Mouse (Mus musculus) ES-CJ7 (cell line): ENCODE results near the gene Mrps21.
"Not testable (repeated sequence)": the region's sequence is repeated elsewhere in the genome, so short reads cannot be mapped to it uniquely, and the experiment has no call there.

Experiments
- DNase-seq: peaks from one replicate; pipeline ENCODE4 v3.0.0; 2011; ENCODE audit warnings: low read depth, low spot score

Mrps21 gene

DNA sequence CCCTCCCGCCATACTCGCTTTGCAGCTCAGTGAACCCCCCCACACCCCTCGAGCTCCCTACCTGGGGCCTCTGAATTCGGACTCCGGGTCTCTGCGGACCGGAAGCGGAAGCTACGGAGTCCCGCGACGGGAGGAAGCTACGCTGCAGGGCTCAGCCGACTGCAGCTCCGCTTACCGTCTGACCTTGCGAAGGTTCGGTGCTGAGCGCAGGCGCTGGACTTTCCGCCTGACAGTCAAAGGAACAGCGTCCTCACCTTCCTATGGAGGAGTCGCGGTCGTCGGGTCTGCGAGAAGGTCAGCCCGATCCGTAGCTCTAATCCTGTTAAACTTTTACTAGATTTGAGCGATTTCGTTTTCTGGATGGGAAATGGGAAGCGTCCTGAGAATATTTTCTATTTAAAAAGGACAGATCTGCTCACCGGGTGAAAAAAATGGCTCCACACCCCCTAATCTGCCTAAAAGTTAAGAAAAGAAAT, at the start of gene Mrps21:
Gene Mrps21, minus strand, starts transcription at position 128 of the 476 bp plus-strand sequence.
- DNase-seq: peak; percentile 93

DNA sequence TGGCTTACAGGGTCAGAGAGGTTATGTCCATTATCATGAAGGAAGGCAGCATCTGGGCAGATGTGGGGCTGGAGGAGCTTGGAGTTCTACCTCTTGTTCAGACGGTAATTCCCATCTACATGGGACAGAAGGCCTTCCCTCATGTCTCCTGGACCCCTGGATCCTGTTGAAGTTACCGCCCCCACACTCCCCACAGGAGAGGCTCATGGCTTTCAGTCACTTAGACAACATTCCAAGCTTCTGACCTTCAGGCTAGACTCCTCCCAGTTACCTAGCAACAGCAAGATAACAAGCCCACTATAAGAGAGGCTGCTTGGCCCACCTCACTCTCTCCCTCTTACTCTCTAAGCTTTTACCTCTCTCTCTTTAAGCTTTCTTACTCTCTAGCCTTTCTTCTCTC, 49.2 kb upstream of the Mrps21 start:
- peak; percentile 51 for DNase-seq

DNA sequence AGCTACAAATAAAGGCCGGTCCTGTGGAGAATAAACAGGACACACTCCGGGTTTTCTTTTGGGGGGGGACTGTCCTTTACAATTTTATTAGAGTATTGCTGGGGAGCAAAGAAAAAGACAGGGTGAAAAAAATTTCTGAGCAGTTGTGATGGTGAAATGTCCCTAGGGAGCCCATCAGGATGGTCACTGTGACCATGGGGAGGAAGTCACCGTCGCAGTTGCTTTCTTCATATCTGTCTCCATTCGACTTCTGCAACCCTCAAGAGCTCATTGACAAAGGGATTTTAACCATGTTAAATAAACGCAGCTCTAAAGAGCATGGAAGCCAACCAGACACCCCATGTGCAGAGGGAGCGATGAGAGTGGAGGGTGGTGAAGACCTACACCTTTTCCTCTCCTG, 45.4 kb upstream of the Mrps21 start:
- no peak for DNase-seq

DNA sequence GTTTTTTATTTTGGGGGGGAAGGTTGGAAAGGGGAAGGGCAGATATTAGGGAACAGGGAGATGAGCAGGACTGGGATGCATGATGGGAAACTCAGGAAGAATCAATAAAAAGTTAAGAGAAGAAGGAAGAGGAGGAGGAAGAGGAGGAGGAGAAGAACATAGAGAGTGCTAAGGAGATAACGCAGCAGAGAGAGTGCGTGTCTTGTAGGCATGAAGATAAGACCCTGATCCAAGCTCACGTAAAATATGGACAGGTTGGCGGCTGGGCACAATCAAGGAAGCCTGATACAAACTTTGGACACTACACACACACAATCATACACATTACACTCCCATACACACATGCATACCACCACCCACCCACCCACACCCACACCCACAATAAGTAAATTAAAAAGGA, 43.4 kb upstream of the Mrps21 start:
- DNase-seq: no peak

DNA sequence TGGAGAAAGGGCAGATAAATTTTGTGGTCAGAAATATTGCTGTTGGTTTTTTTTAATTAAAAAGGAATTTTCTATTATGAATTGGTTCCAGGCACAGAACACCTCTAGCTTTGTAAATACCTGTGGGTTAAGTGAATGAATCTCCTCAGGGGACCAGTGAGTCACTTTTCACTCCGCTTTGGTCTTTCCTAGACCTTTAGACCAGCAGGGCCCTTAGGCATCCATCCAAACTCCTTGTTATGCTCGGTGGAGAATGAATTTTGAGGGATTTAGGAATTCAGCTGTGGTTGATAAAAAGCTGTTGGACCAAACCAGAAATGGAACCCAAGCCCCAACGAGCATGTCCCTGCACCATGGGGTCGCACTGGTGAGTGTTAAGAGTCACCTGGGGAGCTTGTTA, 36.3 kb upstream of the Mrps21 start:
- DNase-seq: no peak

DNA sequence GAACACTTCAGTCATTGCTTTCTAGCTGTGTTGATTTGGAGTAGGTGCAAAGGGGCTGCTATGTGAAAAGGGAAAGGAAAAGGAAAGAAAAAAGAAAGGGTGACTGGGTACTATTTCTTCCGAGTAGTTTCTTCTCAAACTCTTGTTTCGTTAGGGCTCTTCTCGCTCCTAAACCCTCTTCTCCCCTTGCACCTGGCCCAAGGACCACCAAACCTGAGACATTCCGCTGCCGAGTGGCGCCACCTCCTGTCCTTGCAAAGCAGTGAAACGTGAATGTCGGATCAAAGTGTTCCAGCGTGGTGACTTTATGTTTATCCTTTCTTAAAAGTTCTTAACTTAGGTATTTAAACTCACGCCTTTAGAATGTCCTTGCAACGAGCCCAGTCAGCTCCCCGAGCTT, 35.5 kb upstream of the Mrps21 start:
- peak; percentile 74 for DNase-seq

DNA sequence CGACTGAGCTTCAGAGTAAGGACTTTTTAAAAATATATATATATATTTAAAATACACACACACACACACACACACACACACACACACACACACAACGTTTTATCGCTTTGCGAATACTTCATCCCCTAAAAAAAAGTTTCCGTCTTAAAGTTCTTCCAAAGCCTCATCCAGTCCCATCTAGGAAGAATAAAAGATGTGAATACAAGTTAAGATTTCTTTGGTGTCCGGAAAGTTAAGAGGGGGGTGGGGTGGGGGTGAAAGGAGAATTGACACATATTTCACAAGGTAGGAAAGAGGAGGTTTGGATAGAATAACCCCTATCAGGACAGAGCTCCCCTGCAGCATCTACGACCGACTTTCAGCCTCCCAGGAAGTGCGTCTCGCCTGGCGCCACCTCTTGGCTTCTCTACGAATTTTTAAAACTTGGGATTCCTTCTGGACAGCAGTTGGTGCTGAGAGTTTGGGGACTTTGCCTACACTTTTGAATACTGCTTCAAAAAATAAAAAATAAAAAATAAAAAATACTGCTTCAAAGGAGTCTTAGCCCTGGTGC, 34.7 kb upstream of the Mrps21 start:
- peak; percentile 72 for DNase-seq

DNA sequence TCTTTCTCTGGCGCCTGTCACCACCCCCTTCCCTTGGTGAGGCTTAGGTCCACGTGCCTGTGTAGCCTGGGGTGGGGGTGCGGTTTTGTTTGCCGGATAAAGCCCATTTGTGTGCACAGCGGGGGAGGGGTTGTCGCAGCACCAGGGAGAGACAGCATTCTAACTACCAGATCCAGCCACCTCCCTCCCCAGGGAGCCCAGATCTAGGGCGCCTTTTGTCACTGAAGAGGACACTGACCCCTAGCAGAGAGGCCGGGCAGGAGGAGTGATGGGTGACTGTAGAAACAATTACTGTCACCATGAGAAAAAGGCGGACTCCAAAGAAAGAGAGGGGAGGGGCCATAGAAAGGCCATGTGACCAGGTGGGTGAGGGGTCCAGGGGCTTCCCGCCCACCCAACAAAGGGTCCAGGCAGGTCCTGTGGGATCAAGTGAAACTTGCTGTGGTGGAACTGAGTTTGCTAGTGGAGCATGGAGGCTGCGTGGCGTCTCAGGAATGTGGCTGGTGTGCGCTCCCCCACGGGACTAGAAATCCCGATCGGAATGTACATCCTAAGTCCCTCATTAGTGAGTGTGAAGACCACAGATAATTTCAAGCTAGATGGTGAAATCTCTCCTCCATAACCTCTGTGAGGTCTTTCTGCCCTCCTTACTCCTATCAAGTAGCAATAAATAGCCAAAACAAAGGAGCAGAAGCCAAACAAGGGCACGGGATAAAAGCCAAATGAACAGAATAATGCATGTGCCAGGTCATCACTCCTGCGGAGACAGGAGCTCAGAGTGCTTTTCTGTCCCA, 34.0 kb upstream of the Mrps21 start:
- DNase-seq: peak; percentile 85

DNA sequence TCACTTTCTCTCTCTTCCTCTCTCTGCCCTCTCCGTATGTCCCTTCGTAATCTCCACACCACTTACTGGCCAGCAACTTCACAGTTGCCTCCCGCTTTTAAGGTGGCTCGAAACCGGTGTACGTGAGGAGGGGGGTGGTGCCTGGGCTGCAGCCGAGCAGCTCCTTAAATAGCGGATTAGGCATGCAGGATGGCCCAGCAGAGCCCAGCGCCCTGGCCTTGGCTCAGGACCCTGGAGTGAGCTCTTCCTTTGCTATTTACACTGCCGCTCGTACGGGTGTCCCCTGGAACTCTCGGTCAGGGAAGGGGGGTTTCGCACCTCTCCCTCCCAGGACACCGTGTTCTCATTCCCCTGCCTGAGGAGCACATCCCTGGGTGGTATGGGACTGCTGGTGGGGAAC, 33.2 kb upstream of the Mrps21 start, which contains the start of gene Car14:
Gene Car14, minus strand, starts transcription at position 124 of the 400 bp plus-strand sequence.
- peak; percentile 22 for DNase-seq

DNA sequence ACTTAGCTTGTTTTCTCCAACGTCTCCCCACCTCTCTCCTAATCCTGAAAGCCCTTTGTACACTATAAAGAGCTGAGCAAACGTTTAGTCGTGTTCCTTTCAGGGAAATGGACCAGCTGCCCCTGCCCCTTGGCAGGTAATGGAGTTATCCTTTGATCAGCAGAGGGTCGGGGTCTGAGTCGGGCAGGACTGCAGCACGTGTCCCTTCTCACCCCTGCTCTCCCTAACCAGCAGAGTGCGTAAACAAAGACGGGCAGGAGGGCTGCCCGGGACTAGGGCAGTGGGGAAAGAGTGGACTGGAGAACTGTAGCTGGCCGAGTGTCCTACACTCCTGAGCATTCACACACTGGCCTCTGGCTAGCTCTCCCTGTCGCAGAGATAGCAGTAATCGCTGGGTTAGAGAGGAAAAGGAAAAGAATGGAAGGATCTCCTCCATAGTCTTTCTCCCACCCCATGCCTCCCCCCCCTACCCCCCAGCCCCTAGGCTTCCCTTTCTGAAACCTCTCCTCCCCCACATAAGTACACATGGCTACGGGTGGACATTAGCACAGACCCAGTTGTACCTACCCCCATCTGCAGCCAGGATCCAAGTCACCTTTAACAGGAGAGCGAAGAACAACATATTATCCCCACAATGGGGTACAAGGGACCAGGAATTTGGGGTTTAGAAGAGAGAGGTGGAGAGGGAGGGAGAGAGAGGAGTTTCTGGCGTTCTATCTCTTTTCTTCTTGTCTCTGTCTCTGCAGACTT, 32.6 kb upstream of the Mrps21 start:
- DNase-seq: no peak

DNA sequence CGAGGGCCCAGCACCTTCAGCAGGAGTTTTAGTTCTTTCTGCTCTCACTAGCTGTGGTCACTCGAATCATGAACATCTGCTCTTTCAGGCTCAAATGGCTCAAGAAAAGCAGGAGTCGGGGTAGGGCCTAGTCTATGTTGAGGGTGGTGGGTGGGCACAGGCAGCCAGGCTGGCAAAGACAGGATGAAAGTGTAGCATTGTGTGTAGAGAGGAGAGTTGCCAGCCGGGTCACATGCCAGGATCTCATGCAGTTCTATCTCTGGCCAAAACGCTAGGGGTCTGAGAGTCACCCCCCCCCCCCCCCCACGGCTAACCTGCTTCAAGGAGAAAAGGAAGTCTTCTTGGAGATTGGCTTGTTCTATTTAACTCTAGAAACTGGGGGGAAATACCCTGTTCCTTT, 31.3 kb upstream of the Mrps21 start:
- no peak for DNase-seq

DNA sequence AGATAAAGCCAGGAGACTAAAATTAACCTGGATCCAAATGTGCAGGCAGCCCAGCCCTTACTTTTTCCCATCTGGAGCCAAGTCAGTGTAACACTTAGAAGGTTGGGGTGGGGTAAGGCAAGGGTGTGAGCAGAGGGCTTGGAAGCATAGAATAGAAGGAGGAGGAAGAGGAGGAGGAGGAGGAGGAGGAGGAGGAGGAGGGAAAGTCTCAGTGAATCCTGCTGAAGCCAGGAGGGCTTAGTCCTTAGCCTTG, 31.0 kb upstream of the Mrps21 start:
- no peak for DNase-seq

DNA sequence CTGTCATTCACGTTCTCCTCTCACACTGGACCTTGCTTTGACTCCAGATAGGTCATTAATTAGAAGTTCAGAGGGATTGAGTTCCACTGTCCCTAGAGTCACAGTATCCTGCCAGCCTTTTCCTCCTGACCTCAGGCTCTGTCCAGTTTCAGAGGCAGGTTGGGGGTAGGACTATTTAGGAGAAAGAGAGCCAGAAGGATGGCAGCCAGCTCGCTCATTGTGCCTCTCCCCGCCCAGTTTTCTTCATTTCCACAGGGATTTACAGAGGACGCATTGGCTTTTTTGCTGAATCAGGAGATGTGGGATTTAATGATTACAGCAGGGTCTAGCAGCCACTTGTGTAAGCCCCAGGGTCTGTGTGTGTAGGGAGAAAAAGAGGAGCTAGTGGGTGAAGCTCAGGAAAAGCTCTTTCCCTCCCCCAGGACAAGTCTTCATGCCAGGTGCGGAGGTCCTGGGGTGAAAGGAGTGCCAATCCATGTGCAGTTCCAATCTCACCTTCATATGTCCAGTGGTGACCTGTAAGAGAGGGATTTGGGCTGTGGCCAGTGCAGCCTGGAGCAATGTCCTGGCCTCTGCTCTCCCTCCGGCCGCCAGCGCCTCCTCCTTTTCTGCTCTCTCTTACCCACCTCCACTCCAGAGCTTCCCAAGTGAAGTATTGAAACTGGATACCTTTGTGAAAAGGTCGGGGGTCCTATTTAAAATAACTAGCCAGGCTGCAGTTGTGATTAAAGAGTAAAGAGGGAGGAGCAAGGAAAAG, 30.5 kb upstream of the Mrps21 start:
- DNase-seq: no peak

DNA sequence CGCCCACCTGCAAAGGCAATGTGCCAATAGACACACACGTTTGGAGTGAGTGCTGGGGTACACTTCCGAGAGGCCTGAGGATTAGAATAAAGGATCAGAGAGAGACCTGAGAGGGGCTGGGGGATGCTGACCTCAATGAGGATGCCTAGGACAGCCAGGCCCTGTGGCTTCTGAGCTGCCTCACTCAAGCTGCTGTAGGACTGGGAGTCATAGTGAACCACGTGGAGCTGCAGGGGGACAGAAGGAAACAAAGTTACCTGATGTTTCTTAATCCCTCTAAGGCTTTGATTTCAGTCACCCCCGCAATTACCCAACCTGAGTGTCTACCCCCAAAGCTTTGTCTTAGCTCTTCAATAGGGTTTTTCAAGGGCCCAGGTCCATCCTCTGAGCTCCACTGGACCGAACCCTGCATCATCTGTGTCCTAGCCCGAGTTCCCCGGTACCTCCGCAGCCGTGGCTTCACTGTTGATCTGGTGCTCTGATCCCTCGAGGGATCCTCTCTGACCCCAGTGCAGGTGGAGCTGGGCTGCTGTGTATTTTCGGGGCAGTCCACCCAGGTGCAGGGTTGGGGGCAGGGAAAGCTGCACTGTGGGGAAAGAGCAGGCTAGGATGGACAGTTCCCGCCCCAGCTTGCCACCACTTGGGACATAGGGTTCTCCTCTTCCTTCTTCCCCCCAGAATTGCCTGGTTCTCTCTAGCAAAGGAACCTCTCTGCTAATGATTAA, 28.6 kb upstream of the Mrps21 start:
- no peak for DNase-seq

DNA sequence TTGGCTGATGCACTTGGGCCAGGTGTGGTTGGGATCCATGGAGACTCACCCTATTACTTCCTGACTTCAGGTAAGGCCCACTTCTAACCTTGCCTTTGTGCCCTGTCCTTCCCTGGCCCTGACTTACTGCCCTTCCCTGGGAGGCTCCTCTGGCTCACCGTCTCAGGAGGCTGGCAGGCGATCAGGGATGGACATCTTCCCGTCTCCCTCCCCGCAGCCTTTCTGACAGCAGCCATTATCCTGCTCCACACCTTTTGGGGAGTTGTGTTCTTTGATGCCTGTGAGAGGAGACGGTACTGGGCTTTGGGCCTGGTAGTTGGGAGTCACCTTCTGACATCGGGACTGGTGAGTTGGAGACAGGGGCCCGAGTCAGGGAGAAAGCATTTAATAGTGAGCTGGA, 24.2 kb upstream of the Mrps21 start:
- not testable (repeated sequence) for DNase-seq

DNA sequence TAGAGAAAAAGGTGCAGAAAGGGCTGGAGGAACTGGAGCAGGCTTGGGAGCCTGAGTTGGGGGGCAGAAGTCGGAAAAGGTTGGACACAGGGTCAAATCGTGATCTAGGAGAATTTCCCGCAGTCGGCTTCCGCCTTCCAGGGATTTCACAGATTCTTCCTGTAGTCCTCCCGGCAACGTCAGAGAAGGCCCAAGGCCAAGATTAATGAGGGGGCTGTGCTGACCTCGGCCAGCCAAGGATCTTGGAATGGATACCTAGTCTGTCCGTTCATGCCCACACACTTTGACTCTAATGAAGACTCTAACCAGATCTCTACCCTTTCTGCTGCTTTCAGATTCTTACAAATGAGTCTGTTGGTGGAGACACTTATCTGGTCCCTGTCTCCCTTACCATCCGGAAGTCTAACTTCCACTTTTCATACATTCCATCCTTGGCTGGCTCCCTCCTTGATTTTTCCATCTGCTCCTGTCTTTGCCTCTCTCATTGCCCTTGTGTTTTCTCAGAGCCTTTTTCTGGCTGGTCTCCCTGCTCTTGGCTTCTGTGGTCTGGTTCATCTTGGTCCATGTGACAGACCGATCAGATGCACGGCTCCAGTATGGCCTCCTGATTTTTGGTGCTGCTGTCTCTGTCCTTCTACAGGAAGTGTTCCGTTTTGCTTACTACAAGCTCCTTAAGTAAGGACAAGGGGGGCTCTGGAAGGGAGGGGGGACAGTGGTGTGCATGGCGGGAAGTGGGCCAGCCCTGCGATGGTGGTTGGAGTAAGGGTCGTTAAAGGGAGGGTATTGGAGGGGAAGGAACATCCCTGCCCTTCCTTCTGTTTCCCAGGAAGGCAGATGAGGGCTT, 23.2 kb upstream of the Mrps21 start:
- DNase-seq: no peak

DNA sequence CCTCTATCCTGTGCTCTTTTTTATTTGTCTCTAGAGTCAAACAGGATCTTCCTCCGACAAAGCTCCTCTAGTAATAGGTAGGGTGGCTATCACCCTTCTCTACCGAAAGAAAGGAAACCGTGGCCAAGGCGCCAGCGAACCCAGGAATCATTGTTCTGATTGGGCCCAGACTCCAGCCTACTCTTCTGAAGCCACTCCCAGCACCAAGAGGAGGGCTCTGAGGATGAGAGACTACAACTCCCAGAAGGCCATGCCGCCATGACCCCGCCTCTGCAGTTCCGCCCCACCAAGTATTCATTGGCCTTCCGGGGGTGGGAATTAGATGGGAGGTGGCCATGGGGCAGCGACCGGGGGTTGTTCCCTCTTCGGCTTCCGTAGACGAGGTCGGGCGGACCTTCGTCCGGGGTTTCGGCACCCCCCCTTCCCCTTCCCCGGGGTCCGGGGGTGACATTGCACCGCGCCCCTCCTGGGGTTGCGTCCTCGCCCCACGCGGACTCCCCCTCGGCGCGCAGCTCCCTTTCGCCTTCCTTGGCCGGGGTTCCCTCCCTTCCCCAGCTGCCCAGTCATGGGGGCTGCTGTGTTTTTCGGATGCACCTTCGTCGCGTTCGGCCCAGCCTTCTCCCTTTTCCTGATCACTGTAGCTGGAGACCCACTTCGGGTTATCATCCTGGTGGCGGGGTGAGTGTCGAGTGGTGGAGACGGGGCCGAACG, 22.4 kb upstream of the Mrps21 start, which contains the start of gene Aph1a:
Gene Aph1a, plus strand, starts transcription at position 364 of the 711 bp plus-strand sequence.
- DNase-seq: peak; percentile 97

DNA sequence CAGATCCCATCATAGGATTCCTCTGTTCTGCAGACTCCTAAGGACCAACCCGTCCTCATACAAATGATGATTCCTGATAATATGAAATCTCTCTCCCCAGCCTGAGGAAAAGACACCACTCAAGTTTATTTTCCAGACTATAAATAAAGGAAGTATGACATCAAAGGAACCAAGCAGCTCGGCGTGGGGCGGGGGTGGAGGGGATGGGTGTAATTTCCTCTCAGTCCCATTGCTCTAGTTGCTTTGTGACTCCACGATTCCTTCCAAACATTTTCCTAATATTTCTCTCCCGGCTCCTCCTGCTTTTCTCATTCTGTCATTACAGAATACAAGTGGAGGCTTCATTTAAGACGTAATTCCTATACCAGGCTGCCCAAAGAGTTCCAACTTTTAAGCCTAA, 21.8 kb upstream of the Mrps21 start:
- no peak for DNase-seq
